Mouse (Mus musculus): ENCODE results near the gene Gucy2e. TPM values are rescaled to one million over a fixed set of nuclear protein-coding genes. Genes with fewer than 3 reads are reported as not detected.

Gucy2e gene
- polyA plus RNA-seq, 1 experiment = not detected

DNA sequence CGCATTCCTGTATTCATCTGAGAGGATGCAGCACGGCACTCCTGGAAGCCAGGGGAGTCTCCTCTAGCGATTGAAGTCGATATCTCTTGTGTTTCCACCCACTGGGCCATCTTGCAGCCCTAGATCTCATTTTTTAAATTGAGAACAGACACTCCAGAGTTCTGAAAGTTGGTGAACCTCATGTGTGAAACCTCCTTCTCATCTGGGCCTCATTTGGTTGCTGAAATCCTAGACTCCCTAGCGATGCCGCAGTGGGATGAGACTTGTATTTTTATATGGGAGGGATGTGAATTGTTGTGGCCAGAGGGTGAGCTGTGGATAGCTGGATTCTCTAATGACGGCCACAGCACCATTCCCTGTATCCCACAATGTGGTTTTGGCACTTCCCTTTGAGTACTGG is 15.1 kb upstream of the Gucy2e start:
- WGBS = 87% methylated on average over 7 of the region's 7 CpGs

DNA sequence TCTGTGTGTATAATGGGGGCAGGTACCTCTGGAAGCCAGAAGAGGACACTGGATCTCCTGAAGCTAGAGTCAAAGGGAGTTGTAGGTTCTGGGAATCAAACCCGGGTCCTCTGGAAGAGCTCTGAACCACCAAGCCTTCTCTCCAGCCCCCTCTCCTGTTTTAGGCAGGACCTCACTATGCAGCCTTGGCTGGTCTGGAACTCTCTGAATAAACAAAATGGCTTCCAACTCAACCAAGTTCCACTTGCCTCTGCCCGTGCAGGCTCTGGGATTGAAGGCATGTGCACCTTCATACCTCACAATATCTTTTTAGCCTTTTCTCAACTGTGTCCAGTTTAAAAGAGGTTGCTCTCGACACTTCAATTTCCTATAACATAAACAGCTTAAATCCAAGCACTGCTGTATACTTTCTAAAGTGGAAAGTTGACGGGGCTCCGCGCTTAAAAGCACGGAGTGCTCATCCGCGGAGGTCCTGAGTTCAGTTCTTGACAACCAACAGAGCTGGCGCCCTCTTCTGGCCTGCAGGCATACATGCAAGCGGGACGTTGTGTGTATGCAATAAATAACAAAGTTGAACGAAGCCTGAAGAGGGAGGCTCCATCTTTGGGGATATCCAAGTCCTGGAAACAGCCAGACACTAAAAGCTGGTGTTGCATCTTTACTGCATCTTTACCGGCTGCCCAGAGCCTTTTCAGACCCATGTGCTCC is 14.5 kb upstream of the Gucy2e start:
- H3K27ac ChIP-seq (ENCODE audit: control insufficient read depth, insufficient read depth, low read depth, low read length, poor library complexity) = no peak overlapping the region
- no peaks in the 10 kb centered on the region for H3K4me1 ChIP-seq (ENCODE audit: control insufficient read depth, insufficient read depth, low read length)
- WGBS = 62% methylated on average over 14 of the region's 14 CpGs
- no peak overlapping the region for H3K4me3 ChIP-seq (replicated peaks; ENCODE audit: control insufficient read depth, low read depth, low read length)
- no peak for TF ChIP-seq POLR2A (IDR thresholded peaks at IDR 0.05; ENCODE audit: borderline replicate concordance, control insufficient read depth, low read depth, low read length)
- peak; percentile 73 for TF ChIP-seq CTCF (IDR thresholded peaks at IDR 0.05; ENCODE audit: control insufficient read depth, insufficient read depth, low read length)

More for the DNA sequence above, 15.1 kb upstream of the Gucy2e start:
- H3K27ac ChIP-seq (ENCODE audit: control insufficient read depth, insufficient read depth, low read depth, low read length, poor library complexity) = no peak overlapping the region
- no peak overlapping the region for H3K4me3 ChIP-seq (replicated peaks; ENCODE audit: control insufficient read depth, low read depth, low read length)
- no peaks in the 10 kb centered on the region for H3K4me1 ChIP-seq (ENCODE audit: control insufficient read depth, insufficient read depth, low read length)
- TF ChIP-seq POLR2A (IDR thresholded peaks at IDR 0.05; ENCODE audit: borderline replicate concordance, control insufficient read depth, low read depth, low read length) (no peak), CTCF (IDR thresholded peaks at IDR 0.05; ENCODE audit: control insufficient read depth, insufficient read depth, low read length) (no peak)

GRCm38 (mm10) chr11:69250106-69250505 is 13.3 kb upstream of the Gucy2e start:
- TF ChIP-seq CTCF (IDR thresholded peaks at IDR 0.05; ENCODE audit: control insufficient read depth, insufficient read depth, low read length) (no peak), POLR2A (IDR thresholded peaks at IDR 0.05; ENCODE audit: borderline replicate concordance, control insufficient read depth, low read depth, low read length) (no peak)
- 66% methylated on average over 5 of the region's 5 CpGs for WGBS
- no peaks in the 10 kb centered on the region for H3K4me1 ChIP-seq (ENCODE audit: control insufficient read depth, insufficient read depth, low read length)
- no peak overlapping the region for H3K27ac ChIP-seq (ENCODE audit: control insufficient read depth, insufficient read depth, low read depth, low read length, poor library complexity)
- no peak overlapping the region for H3K4me3 ChIP-seq (replicated peaks; ENCODE audit: control insufficient read depth, low read depth, low read length)

- H3K4me1 ChIP-seq (ENCODE audit: control insufficient read depth, insufficient read depth, low read length) = no peaks in the 10 kb centered on the region
- H3K4me3 ChIP-seq (replicated peaks; ENCODE audit: control insufficient read depth, low read depth, low read length) = no peak overlapping the region
- 80% methylated on average over 3 of the region's 3 CpGs for WGBS
- no peak overlapping the region for H3K27ac ChIP-seq (ENCODE audit: control insufficient read depth, insufficient read depth, low read depth, low read length, poor library complexity)
- TF ChIP-seq POLR2A (IDR thresholded peaks at IDR 0.05; ENCODE audit: borderline replicate concordance, control insufficient read depth, low read depth, low read length) = no peak
- TF ChIP-seq CTCF (IDR thresholded peaks at IDR 0.05; ENCODE audit: control insufficient read depth, insufficient read depth, low read length) = no peak
These were observed 12.3 kb upstream of the Gucy2e start for GRCm38 (mm10) chr11:69249131-69249530.

DNA sequence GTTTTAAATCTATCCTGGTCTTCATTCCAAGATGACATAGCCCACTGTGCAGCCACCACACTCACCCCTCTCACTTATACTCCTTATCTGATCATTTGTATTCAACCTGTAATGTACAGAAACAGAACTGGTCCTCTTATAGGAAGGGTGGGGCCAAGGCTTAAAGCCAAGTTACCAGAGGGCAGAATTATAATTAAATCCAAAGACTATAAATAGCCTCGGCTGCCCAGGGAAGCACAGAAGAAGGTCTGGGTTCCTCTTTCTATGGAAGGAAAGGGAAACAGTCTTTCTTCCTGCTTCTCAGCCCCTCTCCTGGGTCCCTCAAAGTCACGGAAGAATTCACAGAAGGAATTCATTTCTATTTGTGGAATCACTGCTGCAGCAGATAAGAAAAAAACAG is 8.8 kb upstream of the Gucy2e start:
- Histone ChIP-seq H3K4me3 (replicated peaks; ENCODE audit: control insufficient read depth, low read depth, low read length) (no peak overlapping the region), H3K27ac (ENCODE audit: control insufficient read depth, insufficient read depth, low read depth, low read length, poor library complexity) (no peak overlapping the region), H3K4me1 (ENCODE audit: control insufficient read depth, insufficient read depth, low read length) (no peaks in the 10 kb centered on the region)
- 0% methylated on average over 2 of the region's 2 CpGs for whole genome bisulfite sequencing
- TF ChIP-seq POLR2A (IDR thresholded peaks at IDR 0.05; ENCODE audit: borderline replicate concordance, control insufficient read depth, low read depth, low read length) (no peak), CTCF (IDR thresholded peaks at IDR 0.05; ENCODE audit: control insufficient read depth, insufficient read depth, low read length) (no peak)

GRCm38 (mm10) chr11:69244911-69245310 is 8.1 kb upstream of the Gucy2e start:
- no peak for TF ChIP-seq POLR2A (IDR thresholded peaks at IDR 0.05; ENCODE audit: borderline replicate concordance, control insufficient read depth, low read depth, low read length)
- peak; percentile 22; the same call in 1 of the 2 replicates for TF ChIP-seq CTCF (IDR thresholded peaks at IDR 0.05; ENCODE audit: control insufficient read depth, insufficient read depth, low read length)
- Histone ChIP-seq H3K27ac (ENCODE audit: control insufficient read depth, insufficient read depth, low read depth, low read length, poor library complexity) (no peak overlapping the region), H3K4me3 (replicated peaks; ENCODE audit: control insufficient read depth, low read depth, low read length) (no peak overlapping the region), H3K4me1 (ENCODE audit: control insufficient read depth, insufficient read depth, low read length) (no peaks in the 10 kb centered on the region)
- 10% methylated on average over 2 of the region's 2 CpGs for WGBS

DNA sequence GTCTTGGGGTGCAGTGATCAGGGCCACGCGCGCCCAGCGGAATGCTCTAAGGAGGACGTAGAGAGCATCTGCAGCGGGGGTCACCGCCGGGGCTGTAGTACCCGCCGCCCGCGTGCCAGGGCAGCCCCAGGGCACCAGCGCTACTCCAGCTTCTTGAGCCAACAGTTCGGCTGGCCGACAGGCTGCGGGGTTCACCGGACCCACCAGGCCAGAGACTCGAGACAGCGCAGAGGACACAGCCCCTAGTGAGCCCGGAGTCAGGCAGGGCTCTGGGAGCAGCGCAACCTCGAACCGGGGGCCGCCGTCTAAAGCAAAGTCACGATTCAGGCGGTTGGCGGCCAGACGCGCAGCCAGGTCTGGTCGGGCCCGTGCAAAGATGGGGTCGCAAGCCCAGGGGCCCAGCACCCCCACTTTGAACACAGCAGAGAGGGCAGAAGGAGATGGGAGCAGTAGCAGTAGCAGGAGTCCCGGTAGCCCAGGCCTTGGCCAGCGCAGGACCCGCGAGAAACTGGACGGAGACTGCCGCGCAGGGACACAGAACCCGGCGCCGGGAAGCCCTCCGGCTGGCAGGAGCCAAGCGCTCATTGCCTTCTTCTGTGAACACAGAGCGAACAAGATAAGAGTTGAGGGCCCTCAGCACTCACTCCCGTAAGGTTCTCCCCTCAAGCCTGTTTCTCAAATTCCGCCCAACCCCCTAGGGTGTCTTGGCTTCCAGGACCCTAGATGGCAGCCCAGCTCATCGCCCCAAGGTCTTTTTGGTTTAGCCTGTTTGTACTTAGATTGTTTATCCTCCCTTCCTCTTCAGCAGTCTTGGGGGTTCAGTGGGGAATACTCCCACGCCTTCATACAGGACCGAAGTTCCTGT is 543 bp downstream of the Gucy2e start:
- no peak for TF ChIP-seq POLR2A (IDR thresholded peaks at IDR 0.05; ENCODE audit: borderline replicate concordance, control insufficient read depth, low read depth, low read length)
- TF ChIP-seq CTCF (IDR thresholded peaks at IDR 0.05; ENCODE audit: control insufficient read depth, insufficient read depth, low read length) = no peak
- no peak overlapping the region for H3K4me3 ChIP-seq (replicated peaks; ENCODE audit: control insufficient read depth, low read depth, low read length)
- no peak overlapping the region; the same call in 1 of the 2 replicates for H3K27ac ChIP-seq (ENCODE audit: control insufficient read depth, insufficient read depth, low read depth, low read length, poor library complexity)
- peaks cover 2% of the 10 kb centered on the region; the same call in 1 of the 2 replicates for H3K4me1 ChIP-seq (ENCODE audit: control insufficient read depth, insufficient read depth, low read length)
- WGBS = 15% methylated on average over 51 of the region's 51 CpGs
